Mouse (Mus musculus) olfactory bulb, adult 2 months (tissue): Measurements from ENCODE around the gene Scube1. TPM values are rescaled to one million over a fixed set of nuclear protein-coding genes. Genes with fewer than 3 reads are reported as not detected.

Experiments
- H3K27ac ChIP-seq: fragments of 200-500 bp; 2 replicates; pipeline ENCODE4 v1.5.1; 2012; ENCODE audit warnings: low read depth, low read length; ENCODE audit not compliant: insufficient read depth
- H3K4me1 ChIP-seq: fragments of 200-500 bp; 2 replicates; pipeline ENCODE4 v1.6.1; 2012; ENCODE audit warnings: low read length; ENCODE audit not compliant: control insufficient read depth, insufficient read depth
- H3K4me3 ChIP-seq: fragments of 200-500 bp; 2 replicates; pipeline ENCODE4 v1.5.1; 2012; ENCODE audit warnings: mild to moderate bottlenecking, low read depth, low read length, moderate library complexity; ENCODE audit not compliant: insufficient read depth
- CTCF ChIP-seq: fragments of 200-500 bp; IDR thresholded peaks from 2 replicates; pipeline ENCODE4 v1.5.1; 2012; ENCODE audit warnings: low read depth, mild to moderate bottlenecking, low read length, moderate library complexity; ENCODE audit not compliant: insufficient read depth
- POLR2A ChIP-seq: fragments of 200-500 bp; IDR thresholded peaks from 2 replicates; pipeline ENCODE4 v1.6.1; 2012; ENCODE audit warnings: mild to moderate bottlenecking, low read depth, low read length, moderate library complexity; ENCODE audit not compliant: insufficient read depth
- WGBS: fragments of 180-500 bp; shearing (Covaris S2); methylation state at CpG from one replicate; pipeline ENCODE4 v1.1.7; 2018; 5-methylcytosine and 5-hydroxymethylcytosine counted together
- polyA plus RNA-seq: library from polyadenylated mRNA; stranded (reverse); fragments of >200 nt; gene quantifications from 2 replicates; pipeline ENCODE4 v1.2.4, GENCODE M21; 2012; ENCODE audit warnings: low replicate concordance; ENCODE audit not compliant: missing spikeins, insufficient read depth, insufficient read length

Scube1 gene
- polyA plus RNA-seq, 1 experiment, result not detected

DNA sequence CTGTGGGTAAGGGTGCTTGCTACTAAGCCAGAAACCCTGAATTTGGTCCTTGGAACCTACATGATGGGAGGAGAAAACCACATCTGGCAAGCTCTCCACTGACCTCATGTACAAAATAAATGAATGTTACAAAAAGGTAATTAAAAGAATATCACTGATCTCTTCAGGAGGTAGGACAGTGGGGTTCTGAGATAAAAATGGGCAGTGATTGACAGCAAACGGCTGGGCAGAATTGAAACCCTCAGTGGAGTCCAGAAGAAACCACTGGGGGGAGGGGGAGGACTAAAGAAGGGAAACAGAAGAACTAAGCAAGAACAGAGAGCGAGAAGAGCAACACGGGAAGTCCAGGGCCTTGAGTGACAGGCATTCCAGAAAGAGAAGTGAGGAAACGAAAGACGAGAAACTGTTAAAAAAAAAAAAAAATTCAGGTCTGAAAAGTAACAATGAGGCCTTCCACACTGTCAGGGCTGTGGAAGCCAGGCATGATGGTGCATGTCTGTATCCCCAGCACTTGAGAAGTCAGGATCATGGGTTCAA is 163.8 kb downstream of the Scube1 start:
- 61% methylated on average over 5 of the region's 5 CpGs for WGBS
- Histone ChIP-seq H3K27ac (no peak overlapping the region), H3K4me3 (no peak overlapping the region), H3K4me1 (peaks cover 14% of the 10 kb centered on the region; the same call in 1 of the 2 replicates)
- TF ChIP-seq CTCF, result no peak
- TF ChIP-seq POLR2A, result no peak

DNA sequence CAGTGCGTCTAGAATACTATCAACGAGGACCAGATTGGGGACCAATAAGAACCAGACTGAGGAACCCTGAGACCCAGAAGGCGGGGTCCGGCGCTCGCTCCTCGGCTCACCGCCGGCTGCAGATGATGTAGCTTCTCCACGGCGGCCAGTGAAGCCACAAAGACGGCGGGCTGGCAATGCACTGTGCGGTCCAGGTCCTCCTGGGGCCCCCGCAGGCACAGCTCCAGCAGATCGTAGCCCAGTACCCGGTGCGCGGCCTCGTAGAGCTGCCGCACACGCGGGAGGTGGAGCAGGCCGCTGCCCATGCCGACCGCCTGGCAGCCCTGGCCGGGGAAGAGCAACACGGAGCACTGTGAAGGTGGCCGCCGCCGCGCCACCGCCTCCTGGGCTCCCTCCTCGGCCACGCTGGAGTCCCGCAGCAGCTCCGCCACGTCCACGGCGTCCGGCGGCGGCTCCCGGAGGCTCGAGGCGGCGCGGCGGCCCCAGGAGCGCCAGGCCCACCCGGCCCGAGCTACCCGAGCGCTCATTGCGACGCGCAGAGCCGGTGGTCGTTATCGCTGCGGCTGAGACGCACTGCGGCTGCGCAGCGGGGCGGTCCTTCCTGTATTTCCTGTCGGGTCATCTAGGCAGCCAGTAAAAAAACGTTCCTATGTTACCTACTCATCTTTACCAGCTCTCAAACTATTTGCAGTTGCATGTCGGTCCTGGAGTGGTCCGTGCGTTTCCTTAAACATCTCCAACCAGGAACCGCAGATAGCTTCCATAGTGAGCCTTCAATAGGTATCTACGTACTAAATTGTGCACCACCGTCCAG is 169.5 kb downstream of the Scube1 start:
- WGBS, result under 1% methylated on average over 69 of the region's 74 CpGs
- H3K4me1 ChIP-seq, result no peaks in the 10 kb centered on the region
- peak; percentile 83 for TF ChIP-seq POLR2A
- no peak for TF ChIP-seq CTCF
- H3K4me3 ChIP-seq, result peak overlapping the region; percentile 94
- peak overlapping the region; percentile 67 for H3K27ac ChIP-seq

Other genes starting within 250 kb of the Scube1 start
- gene Ttll1, start 214.1 kb downstream of the Scube1 start, polyA plus RNA-seq, result not detected in 2 replicates
- not detected in 2 replicates for gene Bik, start 198.2 kb downstream of the Scube1 start, polyA plus RNA-seq
- gene Tspo, start 161.4 kb downstream of the Scube1 start, polyA plus RNA-seq, result not detected in 2 replicates
- gene Mcat, start 161.2 kb downstream of the Scube1 start, polyA plus RNA-seq, result not detected in 2 replicates
- gene Ttll12, start 129.9 kb downstream of the Scube1 start, polyA plus RNA-seq, result not detected in 2 replicates
- gene Mpped1, start 54.4 kb upstream of the Scube1 start, polyA plus RNA-seq, result not detected in 2 replicates